In the genomic region with DNA sequence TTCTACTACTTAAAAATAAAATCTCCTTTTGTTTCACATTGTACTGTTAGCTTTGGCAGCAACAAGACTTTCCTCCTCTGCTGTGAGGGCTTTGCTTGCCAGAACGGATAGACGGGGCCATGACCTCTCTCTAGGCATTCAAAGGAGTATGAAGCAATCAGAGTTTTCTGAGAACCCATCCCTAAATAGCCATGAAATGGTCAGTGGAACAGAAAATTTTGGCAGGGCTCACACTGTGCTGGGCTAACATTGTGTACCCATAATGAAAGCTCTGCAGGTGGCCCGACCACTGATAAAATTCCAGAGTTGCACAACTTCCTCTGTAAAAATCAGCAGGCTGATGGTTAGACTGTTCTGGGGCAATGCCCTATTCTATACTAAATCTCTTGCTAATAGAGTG, we compare ENCODE assay signal across 8 mouse cellular contexts. TPM values are rescaled to one million over a fixed set of nuclear protein-coding genes. Genes with fewer than 3 reads are reported as not detected.
DNase-seq lines count a peak whose midpoint lies in the region; ATAC-seq lines count a peak whose summit lies in the region.

No protein-coding gene starts in this region.

- no peaks in the 10 kb centered on the region for H3K36me3 ChIP-seq in hindbrain, embryonic 14.5 days (replicated peaks; ENCODE audit: control insufficient read depth, insufficient read depth)
- H3K36me3 ChIP-seq in limb, embryonic 15.5 days = no peaks in the 10 kb centered on the region
- H3K36me3 ChIP-seq in midbrain, embryonic 13.5 days = no peaks in the 10 kb centered on the region

- WGBS in hindbrain, embryonic 14.5 days = 4% methylated on average over 3 of the region's 3 CpGs
- 41% methylated on average over 3 of the region's 3 CpGs for WGBS in limb, embryonic 15.5 days
- 25% methylated on average over 3 of the region's 3 CpGs for WGBS in midbrain, embryonic 13.5 days

- no peak overlapping the region for H3K4me3 ChIP-seq in hindbrain, embryonic 14.5 days (replicated peaks; ENCODE audit: low read length)
- no peak overlapping the region for H3K4me3 ChIP-seq in limb, embryonic 15.5 days
- no peak overlapping the region for H3K4me3 ChIP-seq in midbrain, embryonic 13.5 days (replicated peaks)

- DNase-seq in cerebellum, adult 9-10 months = peak; percentile 9
- no peak for DNase-seq in cerebellum, adult 8-10 months
- DNase-seq in cerebellum, postnatal 10 days = peak; percentile 25 to 54
- DNase-seq in gastrocnemius, postnatal 10 days = peak; percentile 5
- peak; percentile 47 for DNase-seq in hindbrain, embryonic 14.5 days (ENCODE audit: low spot score)
- no peak for DNase-seq in spleen, adult 18-20 months

- peak; percentile 88; the same call in 1 of the 2 replicates for ATAC-seq in hindbrain, embryonic 14.5 days (ENCODE audit: low FRiP score)
- 0 out of 2 replicates have a peak, but pooled peaks have one; percentile 35 for ATAC-seq in limb, embryonic 15.5 days (ENCODE audit: insufficient number of reproducible peaks, low FRiP score, low TSS enrichment, low read depth)
- ATAC-seq in midbrain, embryonic 13.5 days = peak; percentile 76

- no peaks in the 10 kb centered on the region for H3K27me3 ChIP-seq in hindbrain, embryonic 14.5 days (ENCODE audit: control insufficient read depth, insufficient read depth, low read length)
- H3K27me3 ChIP-seq in limb, embryonic 15.5 days = no peaks in the 10 kb centered on the region
- H3K27me3 ChIP-seq in midbrain, embryonic 13.5 days = no peaks in the 10 kb centered on the region

- H3K9ac ChIP-seq in hindbrain, embryonic 14.5 days = no peak overlapping the region
- no peak overlapping the region for H3K9ac ChIP-seq in limb, embryonic 15.5 days
- H3K9ac ChIP-seq in midbrain, embryonic 13.5 days (replicated peaks) = no peak overlapping the region

- no peak overlapping the region for H3K4me2 ChIP-seq in hindbrain, embryonic 14.5 days (replicated peaks)
- H3K4me2 ChIP-seq in limb, embryonic 15.5 days = no peak overlapping the region
- no peak overlapping the region for H3K4me2 ChIP-seq in midbrain, embryonic 13.5 days (replicated peaks)

- no peaks in the 10 kb centered on the region for H3K4me1 ChIP-seq in hindbrain, embryonic 14.5 days (replicated peaks; ENCODE audit: control insufficient read depth, insufficient read depth, low read length)
- H3K4me1 ChIP-seq in limb, embryonic 15.5 days = peaks cover 6% of the 10 kb centered on the region; the same call in 1 of the 2 replicates
- H3K4me1 ChIP-seq in midbrain, embryonic 13.5 days (replicated peaks) = 0 out of 2 replicates have a peak, but pooled peaks cover 5% of the 10 kb centered on the region

- no peaks in the 10 kb centered on the region for H3K9me3 ChIP-seq in hindbrain, embryonic 14.5 days (ENCODE audit: control insufficient read depth, low read length)
- no peaks in the 10 kb centered on the region for H3K9me3 ChIP-seq in limb, embryonic 15.5 days
- H3K9me3 ChIP-seq in midbrain, embryonic 13.5 days = no peaks in the 10 kb centered on the region

- no peak overlapping the region for H3K27ac ChIP-seq in hindbrain, embryonic 14.5 days
- H3K27ac ChIP-seq in limb, embryonic 15.5 days = no peak overlapping the region
- no peak overlapping the region for H3K27ac ChIP-seq in midbrain, embryonic 13.5 days

RNA-seq across cellular contexts. Expression of a gene that starts 3.0 kb away (rescaled TPM):
- 10 to 100 TPM in 1 of 2 experiments, 1 to 10 TPM in 1; 6.3 to 11.4 TPM for total RNA-seq in gastrocnemius, postnatal 10 days (2021)
- polyA plus RNA-seq in hindbrain, embryonic 14.5 days (2014; fragmentation: Nextera tagmentation; extraction: Ambion mirVana) = 15.7 and 16.7 TPM in 2 replicates
- 1.3 and 1.8 TPM in 2 replicates for polyA plus RNA-seq in limb, embryonic 15.5 days (2015; fragmentation: Nextera tagmentation; extraction: Ambion mirVana)
- polyA plus RNA-seq in midbrain, embryonic 13.5 days (2015; fragmentation: Nextera tagmentation; extraction: Ambion mirVana) = 6.2 and 8.9 TPM in 2 replicates

Comparison
In these comparisons a context has a peak if more than half of its experiments do, and no peak if none do; other contexts are left out.
1. DNase-seq: peak in cerebellum, adult 9-10 months (single experiment), cerebellum, postnatal 10 days (2 of 2), gastrocnemius, postnatal 10 days (single experiment) and hindbrain, embryonic 14.5 days (single experiment); none in cerebellum, adult 8-10 months (single experiment) and spleen, adult 18-20 months (0 of 2).
2. ATAC-seq: peak in every context shown above with its lines; median percentile 88 in hindbrain, embryonic 14.5 days; 76 in midbrain, embryonic 13.5 days; 35 in limb, embryonic 15.5 days.